Mouse (Mus musculus): ENCODE results near the gene Lmf1. TPM values are rescaled to one million over a fixed set of nuclear protein-coding genes. Genes with fewer than 3 reads are reported as not detected.

The Lmf1 gene
- total RNA-seq, 4 experiments from 2014 or later, result 10.4 to 14.1 (median 10.8) TPM

DNA sequence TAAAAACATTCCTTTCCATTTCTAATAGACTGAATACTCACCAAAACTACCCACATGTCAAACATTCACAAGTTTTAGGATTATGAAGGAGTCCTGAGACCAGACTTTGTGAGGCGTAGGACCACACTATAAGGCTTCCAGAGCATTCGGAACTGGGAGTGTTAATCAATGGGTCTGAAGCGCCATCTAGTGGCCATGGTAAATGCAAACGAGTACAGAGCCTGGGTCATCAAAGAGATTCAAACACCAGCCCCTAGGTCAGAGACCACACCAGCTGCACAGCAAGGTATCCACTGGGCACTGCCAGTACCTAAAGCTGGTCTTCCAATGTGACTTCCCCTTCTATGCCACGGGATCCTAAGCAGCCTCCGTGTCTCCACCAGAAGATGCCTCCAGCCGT lies 119.6 kb downstream of the Lmf1 start:
- DNase-seq (ENCODE audit: low spot score in 2 of 2), result peak; percentile 30 to 43

DNA sequence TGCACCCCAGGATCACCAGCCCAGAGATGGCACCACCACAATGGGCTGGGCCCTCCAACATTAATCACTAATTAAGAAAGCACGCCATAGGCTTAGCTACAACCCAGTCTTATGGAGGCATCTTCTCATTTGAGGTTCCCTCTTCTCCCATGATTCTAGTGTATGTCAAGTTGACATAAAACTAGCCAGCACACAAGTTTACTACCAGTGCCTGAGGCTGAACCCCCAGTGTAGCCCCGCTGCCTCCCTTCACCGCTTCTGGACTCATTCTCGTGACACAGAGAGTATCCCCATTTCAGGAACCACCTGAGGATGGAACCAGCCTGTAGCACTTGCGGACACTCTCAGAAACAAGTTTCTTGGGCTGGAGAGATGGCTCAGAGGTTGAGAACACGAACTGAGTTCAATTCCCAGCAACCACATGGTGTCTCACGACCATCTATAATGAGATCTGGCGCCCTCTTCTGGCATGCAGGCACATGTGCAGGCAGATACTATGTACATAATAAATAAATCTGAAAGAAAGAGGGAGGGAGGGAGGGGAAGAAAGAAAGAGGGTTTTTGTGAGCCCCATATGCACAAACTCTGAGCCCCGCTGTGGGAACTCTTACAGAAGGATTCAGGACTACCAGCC lies 122.1 kb downstream of the Lmf1 start:
- no peak for DNase-seq (ENCODE audit: low spot score in 2 of 2)

DNA sequence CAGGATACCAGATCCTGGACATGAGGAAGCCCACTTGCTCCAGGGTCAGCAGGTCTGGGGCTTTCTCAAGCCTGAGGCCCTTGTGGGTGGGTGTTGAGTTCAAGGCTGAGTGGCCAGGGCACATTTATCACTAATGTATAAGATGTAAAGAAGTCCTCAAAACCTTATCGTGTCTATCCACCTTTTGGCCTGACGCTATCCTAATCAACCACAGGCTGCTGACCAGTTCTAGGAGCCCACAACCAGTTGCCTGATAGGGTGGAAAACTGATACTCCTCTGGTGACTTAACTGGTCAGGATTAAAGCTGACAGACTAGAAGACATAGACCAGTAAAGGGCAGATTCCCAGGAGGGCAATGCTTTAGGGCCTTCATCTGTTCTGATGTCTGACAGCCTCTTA lies 131.1 kb downstream of the Lmf1 start:
- DNase-seq (ENCODE audit: low spot score in 2 of 2), result no peak

DNA sequence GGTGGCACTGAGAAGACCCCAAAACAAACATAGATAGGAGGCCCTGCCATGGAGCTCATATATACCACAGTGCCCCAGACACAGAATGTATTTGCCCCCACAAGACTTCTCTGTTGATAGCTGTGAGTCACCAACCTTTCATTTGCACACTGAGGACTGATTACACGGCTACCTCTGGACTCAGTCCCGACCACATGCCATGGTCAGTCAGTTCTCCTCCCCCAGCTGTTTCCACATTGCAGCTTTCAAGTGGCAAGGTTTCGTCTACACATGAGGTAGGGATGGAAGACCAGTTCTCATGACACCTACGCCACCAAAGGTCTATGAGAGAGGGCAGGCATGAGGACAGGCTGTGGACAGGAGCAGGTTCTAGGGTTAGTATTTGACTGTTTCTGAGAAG lies 132.3 kb downstream of the Lmf1 start:
- DNase-seq (ENCODE audit: low spot score in 2 of 2), result no peak

Other genes starting within 250 kb of the Lmf1 start
- 1 to 10 TPM in 3 of 4 experiments, under 1 TPM in 1; 0.29 to 2.2 (median 1.2) TPM for gene Tpsab1, start 233.5 kb upstream of the Lmf1 start, total RNA-seq (2022)
- 1 to 10 TPM; 1.7 to 5.9 (median 3.9) TPM for gene Tpsb2, start 212.8 kb upstream of the Lmf1 start, total RNA-seq (2022)
- not detected for gene Tpsg1, start 209.8 kb upstream of the Lmf1 start, total RNA-seq (2022)
- gene Cacna1h, start 145.3 kb upstream of the Lmf1 start, total RNA-seq (2022), result 1 to 10 TPM in 3 of 4 experiments, under 1 TPM in 1; 0.68 to 1.7 (median 1.6) TPM
- not detected for gene Tekt4, start 124.5 kb upstream of the Lmf1 start, total RNA-seq (2022)
- not detected for gene Sstr5, start 81.8 kb upstream of the Lmf1 start, total RNA-seq (2022)
- under 1 TPM; 0.19 to 0.76 (median 0.70) TPM for gene Sox8, start 8.4 kb upstream of the Lmf1 start, total RNA-seq (2022)
- not detected for gene Gng13, start 138.1 kb downstream of the Lmf1 start, total RNA-seq (2022)
- 1 to 10 TPM in 1 of 4 experiments, under 1 TPM in 3; 0.87 to 1.4 (median 0.94) TPM for gene Chtf18, start 148.3 kb downstream of the Lmf1 start, total RNA-seq (2022)
- 1 to 10 TPM; 2.4 to 3.5 (median 3.1) TPM for gene Rpusd1, start 148.6 kb downstream of the Lmf1 start, total RNA-seq (2022)
- not detected for gene Mslnl, start 157.0 kb downstream of the Lmf1 start, total RNA-seq (2022)
- gene Msln, start 175.3 kb downstream of the Lmf1 start, total RNA-seq (2022), result under 1 TPM in 2 of 4 experiments, not detected in 2; 0.13 TPM
- gene Narfl, start 194.7 kb downstream of the Lmf1 start, total RNA-seq (2022), result 10 to 100 TPM; 24.4 to 29.6 (median 26.5) TPM
- 10 to 100 TPM in 3 of 4 experiments, 1 to 10 TPM in 1; 9.4 to 12.1 (median 10.1) TPM for gene Haghl, start 206.6 kb downstream of the Lmf1 start, total RNA-seq (2022)
- not detected for gene Ccdc78, start 207.5 kb downstream of the Lmf1 start, total RNA-seq (2022)
- gene Fam173a, start 213.8 kb downstream of the Lmf1 start, total RNA-seq (2022), result 10 to 100 TPM; 46.3 to 53.3 (median 47.6) TPM
- 1 to 10 TPM in 1 of 4 experiments, not detected in 3; 1.2 TPM for gene AC134908.4, start 216.6 kb downstream of the Lmf1 start, total RNA-seq (2022)
- 10 to 100 TPM; 39.6 to 52.1 (median 46.8) TPM for gene Metrn, start 218.1 kb downstream of the Lmf1 start, total RNA-seq (2022)
- gene Fbxl16, start 230.0 kb downstream of the Lmf1 start, total RNA-seq (2022), result 1 to 10 TPM in 1 of 4 experiments, under 1 TPM in 3; 0.27 to 1.0 (median 0.71) TPM
- 10 to 100 TPM in 3 of 4 experiments, 1 to 10 TPM in 1; 9.8 to 13.2 (median 11.7) TPM for gene Wdr24, start 244.5 kb downstream of the Lmf1 start, total RNA-seq (2022)
- 10 to 100 TPM; 11.0 to 13.0 (median 11.4) TPM for gene Jmjd8, start 249.8 kb downstream of the Lmf1 start, total RNA-seq (2022)